Mouse (Mus musculus): ENCODE data around the gene H2-Q1. TPM values are rescaled to one million over a fixed set of nuclear protein-coding genes. Genes with fewer than 3 reads are reported as not detected.

Gene H2-Q1
- polyA plus RNA-seq (2015; fragmentation: Nextera tagmentation; extraction: Ambion mirVana), result 0.11 and 0.19 TPM in 2 replicates

- H3K4me1 ChIP-seq (ENCODE audit: insufficient read depth, low read depth, low read length), result no peaks in the 10 kb centered on the region
- peak within 1 kb of the TSS; percentile 64 for H3K4me2 ChIP-seq (replicated peaks; ENCODE audit: low read depth, low read length)
- ATAC-seq (no peak), DNase-seq (ENCODE audit: low spot score) (no peak)
- no peak within 1 kb of the TSS for H3K9ac ChIP-seq (replicated peaks; ENCODE audit: low read depth)
- H3K27ac ChIP-seq (ENCODE audit: low read length), result no peak within 1 kb of the TSS
- no peaks in the 10 kb centered on the region for H3K36me3 ChIP-seq (ENCODE audit: insufficient read depth, low read length)
- no peak for TF ChIP-seq EP300 (IDR thresholded peaks at IDR 0.05)
- TF ChIP-seq CTCF (IDR thresholded peaks at IDR 0.05), result no peak
- no peaks in the 10 kb centered on the region for H3K9me3 ChIP-seq (ENCODE audit: low read length)
- 2% methylated on average over 40 of the region's 55 CpGs for WGBS
- peak within 1 kb of the TSS; percentile 33 for H3K4me3 ChIP-seq (ENCODE audit: low read depth, low read length)
- H3K27me3 ChIP-seq (replicated peaks; ENCODE audit: insufficient read depth, low read length), result 0 out of 2 replicates have a peak, but pooled peaks cover 9% of the 10 kb centered on the region
Measured at GRCm38 (mm10) chr17:35320327-35321081, at the start of gene H2-Q1. Gene H2-Q1 (plus strand): TSS chr17:35320405.

- Histone ChIP-seq H3K27me3 (replicated peaks; ENCODE audit: insufficient read depth, low read length) (no peaks in the 10 kb centered on the region; the same call in 1 of the 2 replicates), H3K9me3 (ENCODE audit: low read length) (no peaks in the 10 kb centered on the region), H3K9ac (replicated peaks; ENCODE audit: low read depth) (no peak overlapping the region), H3K27ac (ENCODE audit: low read length) (no peak overlapping the region), H3K4me3 (ENCODE audit: low read depth, low read length) (no peak overlapping the region), H3K4me2 (replicated peaks; ENCODE audit: low read depth, low read length) (no peak overlapping the region), H3K4me1 (ENCODE audit: insufficient read depth, low read depth, low read length) (no peaks in the 10 kb centered on the region), H3K36me3 (ENCODE audit: insufficient read depth, low read length) (no peaks in the 10 kb centered on the region)
- 57% methylated on average over 3 of the region's 3 CpGs for WGBS
- DNase-seq (ENCODE audit: low spot score) (no peak), ATAC-seq (no peak)
- TF ChIP-seq EP300 (IDR thresholded peaks at IDR 0.05) (no peak), CTCF (IDR thresholded peaks at IDR 0.05) (no peak)
Measured at GRCm38 (mm10) chr17:35272249-35272648, 48.0 kb upstream of the H2-Q1 start.

GRCm38 (mm10) chr17:35274770-35275169 lies 45.4 kb upstream of the H2-Q1 start:
- no peak overlapping the region for H3K9ac ChIP-seq (replicated peaks; ENCODE audit: low read depth)
- no peaks in the 10 kb centered on the region; the same call in 1 of the 2 replicates for H3K27me3 ChIP-seq (replicated peaks; ENCODE audit: insufficient read depth, low read length)
- no peak overlapping the region for H3K4me2 ChIP-seq (replicated peaks; ENCODE audit: low read depth, low read length)
- no peaks in the 10 kb centered on the region for H3K4me1 ChIP-seq (ENCODE audit: insufficient read depth, low read depth, low read length)
- no peak overlapping the region for H3K4me3 ChIP-seq (ENCODE audit: low read depth, low read length)
- peak; percentile 80 for ATAC-seq
- WGBS, result 5% methylated on average over 11 of the region's 11 CpGs
- H3K9me3 ChIP-seq (ENCODE audit: low read length), result no peaks in the 10 kb centered on the region
- no peaks in the 10 kb centered on the region for H3K36me3 ChIP-seq (ENCODE audit: insufficient read depth, low read length)
- no peak overlapping the region for H3K27ac ChIP-seq (ENCODE audit: low read length)
- DNase-seq (ENCODE audit: low spot score), result peak; percentile 80
- peak; percentile 97 for TF ChIP-seq CTCF (IDR thresholded peaks at IDR 0.05)
- TF ChIP-seq EP300 (IDR thresholded peaks at IDR 0.05), result no peak

GRCm38 (mm10) chr17:35276304-35276864 lies 43.8 kb upstream of the H2-Q1 start:
- ATAC-seq, result no peak
- peak; percentile 17 for DNase-seq (ENCODE audit: low spot score)
- Histone ChIP-seq H3K9me3 (ENCODE audit: low read length) (no peaks in the 10 kb centered on the region), H3K27me3 (replicated peaks; ENCODE audit: insufficient read depth, low read length) (no peaks in the 10 kb centered on the region; the same call in 1 of the 2 replicates), H3K36me3 (ENCODE audit: insufficient read depth, low read length) (no peaks in the 10 kb centered on the region), H3K27ac (ENCODE audit: low read length) (no peak overlapping the region), H3K4me1 (ENCODE audit: insufficient read depth, low read depth, low read length) (no peaks in the 10 kb centered on the region), H3K4me3 (ENCODE audit: low read depth, low read length) (no peak overlapping the region), H3K9ac (replicated peaks; ENCODE audit: low read depth) (no peak overlapping the region), H3K4me2 (replicated peaks; ENCODE audit: low read depth, low read length) (no peak overlapping the region)
- WGBS, result 20% methylated on average over 13 of the region's 13 CpGs
- TF ChIP-seq CTCF (IDR thresholded peaks at IDR 0.05) (no peak), EP300 (IDR thresholded peaks at IDR 0.05) (no peak)

GRCm38 (mm10) chr17:35278049-35278448 lies 42.2 kb upstream of the H2-Q1 start:
- Histone ChIP-seq H3K9me3 (ENCODE audit: low read length) (no peaks in the 10 kb centered on the region), H3K27ac (ENCODE audit: low read length) (no peak overlapping the region), H3K4me1 (ENCODE audit: insufficient read depth, low read depth, low read length) (no peaks in the 10 kb centered on the region), H3K9ac (replicated peaks; ENCODE audit: low read depth) (no peak overlapping the region), H3K36me3 (ENCODE audit: insufficient read depth, low read length) (no peaks in the 10 kb centered on the region), H3K4me2 (replicated peaks; ENCODE audit: low read depth, low read length) (no peak overlapping the region), H3K27me3 (replicated peaks; ENCODE audit: insufficient read depth, low read length) (no peaks in the 10 kb centered on the region; the same call in 1 of the 2 replicates), H3K4me3 (ENCODE audit: low read depth, low read length) (no peak overlapping the region)
- ATAC-seq, result no peak
- DNase-seq (ENCODE audit: low spot score), result no peak
- 76% methylated on average over 8 of the region's 8 CpGs for WGBS
- no peak for TF ChIP-seq EP300 (IDR thresholded peaks at IDR 0.05)
- no peak for TF ChIP-seq CTCF (IDR thresholded peaks at IDR 0.05)

GRCm38 (mm10) chr17:35278957-35279688 lies 41.1 kb upstream of the H2-Q1 start:
- WGBS, result 86% methylated on average over 13 of the region's 13 CpGs
- DNase-seq (ENCODE audit: low spot score) (no peak), ATAC-seq (no peak)
- H3K9me3 ChIP-seq (ENCODE audit: low read length), result no peaks in the 10 kb centered on the region
- no peak overlapping the region for H3K4me2 ChIP-seq (replicated peaks; ENCODE audit: low read depth, low read length)
- H3K27ac ChIP-seq (ENCODE audit: low read length), result no peak overlapping the region
- H3K4me1 ChIP-seq (ENCODE audit: insufficient read depth, low read depth, low read length), result no peaks in the 10 kb centered on the region
- H3K4me3 ChIP-seq (ENCODE audit: low read depth, low read length), result no peak overlapping the region
- TF ChIP-seq EP300 (IDR thresholded peaks at IDR 0.05) (no peak), CTCF (IDR thresholded peaks at IDR 0.05) (no peak)
- H3K27me3 ChIP-seq (replicated peaks; ENCODE audit: insufficient read depth, low read length), result no peaks in the 10 kb centered on the region; the same call in 1 of the 2 replicates
- no peak overlapping the region for H3K9ac ChIP-seq (replicated peaks; ENCODE audit: low read depth)
- H3K36me3 ChIP-seq (ENCODE audit: insufficient read depth, low read length), result no peaks in the 10 kb centered on the region

Measured in lung, postnatal 0 days (tissue).